Mouse (Mus musculus) lung, postnatal 14 days (tissue): Measurements from ENCODE around the gene Heg1.

Source experiments
- DNase-seq: peaks from one replicate; pipeline ENCODE4 v3.0.0; 2021

Gene Heg1

GRCm38 (mm10) chr16:33746074-33746676, 62.0 kb downstream of the Heg1 start:
- no peak for DNase-seq

- no peak for DNase-seq
Observed at GRCm38 (mm10) chr16:33747346-33747954, 63.3 kb downstream of the Heg1 start.

- no peak for DNase-seq
Observed at GRCm38 (mm10) chr16:33747994-33748393, 63.8 kb downstream of the Heg1 start.

- no peak for DNase-seq
Observed at GRCm38 (mm10) chr16:33751152-33751551, 67.0 kb downstream of the Heg1 start.

GRCm38 (mm10) chr16:33751590-33751989, 67.4 kb downstream of the Heg1 start:
- no peak for DNase-seq

GRCm38 (mm10) chr16:33752904-33753578, 68.9 kb downstream of the Heg1 start:
- DNase-seq = no peak

GRCm38 (mm10) chr16:33755293-33755692, 71.1 kb downstream of the Heg1 start:
- no peak for DNase-seq

- no peak for DNase-seq
Observed at GRCm38 (mm10) chr16:33755961-33756360, 71.8 kb downstream of the Heg1 start.

GRCm38 (mm10) chr16:33756396-33756795, 72.2 kb downstream of the Heg1 start:
- DNase-seq = no peak

- no peak for DNase-seq
Observed at GRCm38 (mm10) chr16:33759207-33759606, 75.0 kb downstream of the Heg1 start.

- no peak for DNase-seq
Observed at GRCm38 (mm10) chr16:33760542-33760941, 76.4 kb downstream of the Heg1 start.

GRCm38 (mm10) chr16:33760996-33761395, 76.8 kb downstream of the Heg1 start:
- no peak for DNase-seq

- DNase-seq = no peak
Observed at GRCm38 (mm10) chr16:33764501-33765193, 80.5 kb downstream of the Heg1 start.

GRCm38 (mm10) chr16:33765477-33765876, 81.3 kb downstream of the Heg1 start:
- DNase-seq = no peak

- DNase-seq = no peak
Observed at GRCm38 (mm10) chr16:33766309-33766708, 82.1 kb downstream of the Heg1 start.

- no peak for DNase-seq
Observed at GRCm38 (mm10) chr16:33766757-33767156, 82.6 kb downstream of the Heg1 start.

- no peak for DNase-seq
Observed at GRCm38 (mm10) chr16:33768491-33769278, 84.5 kb downstream of the Heg1 start.

- no peak for DNase-seq
Observed at GRCm38 (mm10) chr16:33769848-33770247, 85.7 kb downstream of the Heg1 start.

- DNase-seq = no peak
Observed at GRCm38 (mm10) chr16:33770778-33771454, 86.7 kb downstream of the Heg1 start.

- DNase-seq = no peak
Observed at GRCm38 (mm10) chr16:33772809-33773208, 88.6 kb downstream of the Heg1 start.

GRCm38 (mm10) chr16:33774972-33775371, 90.8 kb downstream of the Heg1 start:
- DNase-seq = no peak

GRCm38 (mm10) chr16:33775733-33776335, 91.7 kb downstream of the Heg1 start:
- no peak for DNase-seq
